Mouse (Mus musculus) ES-Bruce4 (cell line): Measurements from ENCODE around the gene Oprm1.

Source experiments
- CTCF ChIP-seq: IDR thresholded peaks from one replicate; pipeline ENCODE4 v1.8.1; 2011; ENCODE audit warnings: low read depth, low read length
- EP300 ChIP-seq: IDR thresholded peaks from 2 replicates; pipeline ENCODE4 v1.6.1; 2011; ENCODE audit warnings: low read depth, low read length; ENCODE audit not compliant: insufficient read depth
- POLR2A ChIP-seq: IDR thresholded peaks from one replicate; pipeline ENCODE4 v1.8.1; 2011; ENCODE audit warnings: low read length; ENCODE audit not compliant: insufficient read depth

DNA sequence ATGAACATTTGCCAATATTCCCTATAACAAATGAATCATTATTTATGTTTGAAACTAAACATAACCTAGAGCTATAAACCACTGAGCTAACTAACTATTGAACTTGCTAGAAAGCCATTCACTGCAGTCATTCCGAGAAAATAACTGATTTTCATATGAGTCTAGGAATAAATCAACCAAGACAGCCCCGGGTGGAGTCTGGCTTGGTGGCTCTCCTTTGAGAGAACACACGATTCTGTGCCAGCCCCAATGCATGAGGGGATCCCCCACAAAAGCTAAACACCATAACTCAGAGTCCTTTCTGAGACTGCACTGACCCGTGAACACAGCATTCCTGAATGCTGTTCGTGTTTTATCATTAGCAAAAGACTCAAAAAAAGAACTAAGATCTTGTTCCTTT, 302.0 kb downstream of the Oprm1 start:
- TF ChIP-seq POLR2A (no peak), CTCF (no peak), EP300 (no peak)
